Mouse (Mus musculus) ZHBTc4 (cell line): Measurements from ENCODE around the gene Myo1d.

Source experiments
- DNase-seq: peaks from one replicate; pipeline ENCODE4 v3.0.0-alpha.2; 2011; ENCODE audit warnings: low read depth, low spot score

The Myo1d gene

GRCm38 (mm10) chr11:80779527-80780344 is at the start of gene Myo1d:
Gene Myo1d, minus strand, starts transcription at chr11:80780025.
- peak; percentile 95 for DNase-seq

- peak; percentile 75 for DNase-seq
Measured at GRCm38 (mm10) chr11:80821794-80822193, 42.0 kb upstream of the Myo1d start.

GRCm38 (mm10) chr11:80821296-80821695 is 41.5 kb upstream of the Myo1d start:
- peak; percentile 51 for DNase-seq

GRCm38 (mm10) chr11:80820085-80820484 is 40.3 kb upstream of the Myo1d start:
- no peak for DNase-seq

GRCm38 (mm10) chr11:80818060-80818697 is 38.4 kb upstream of the Myo1d start:
- DNase-seq: peak; percentile 98

GRCm38 (mm10) chr11:80815354-80815753 is 35.5 kb upstream of the Myo1d start:
- no peak for DNase-seq

- no peak for DNase-seq
Measured at GRCm38 (mm10) chr11:80811156-80811555, 31.3 kb upstream of the Myo1d start.

- DNase-seq: peak; percentile 36
Measured at GRCm38 (mm10) chr11:80809993-80810821, 30.4 kb upstream of the Myo1d start, which contains the start of gene Tmem98. Gene Tmem98, plus strand, starts transcription at chr11:80810175.

GRCm38 (mm10) chr11:80809666-80809992 is 29.8 kb upstream of the Myo1d start:
- peak; percentile 27 for DNase-seq

GRCm38 (mm10) chr11:80808551-80809070 is 28.8 kb upstream of the Myo1d start:
- peak; percentile 53 for DNase-seq

- no peak for DNase-seq
Measured at GRCm38 (mm10) chr11:80802706-80803105, 22.9 kb upstream of the Myo1d start.

GRCm38 (mm10) chr11:80799979-80800378 is 20.2 kb upstream of the Myo1d start:
- DNase-seq: no peak

- DNase-seq: no peak
Measured at GRCm38 (mm10) chr11:80795431-80795830, 15.6 kb upstream of the Myo1d start.

GRCm38 (mm10) chr11:80794290-80794689 is 14.5 kb upstream of the Myo1d start:
- no peak for DNase-seq

GRCm38 (mm10) chr11:80793386-80793785 is 13.6 kb upstream of the Myo1d start:
- no peak for DNase-seq

- no peak for DNase-seq
Measured at GRCm38 (mm10) chr11:80791677-80792432, 12.0 kb upstream of the Myo1d start.

GRCm38 (mm10) chr11:80790413-80790812 is 10.6 kb upstream of the Myo1d start:
- DNase-seq: no peak

- DNase-seq: no peak
Measured at GRCm38 (mm10) chr11:80789647-80790240, 9.9 kb upstream of the Myo1d start.

- no peak for DNase-seq
Measured at GRCm38 (mm10) chr11:80785672-80786071, 5.8 kb upstream of the Myo1d start.

GRCm38 (mm10) chr11:80784294-80784743 is 4.5 kb upstream of the Myo1d start:
- peak; percentile 30 for DNase-seq

- DNase-seq: no peak
Measured at GRCm38 (mm10) chr11:80783460-80783859, 3.6 kb upstream of the Myo1d start.
